17 mouse cellular contexts compared by ENCODE assay signal in genomic region chr2:164438257-164438656, GRCm38 (mm10). TPM values are rescaled to one million over a fixed set of nuclear protein-coding genes. Genes with fewer than 3 reads are reported as not detected.
DNase-seq lines count a peak whose midpoint lies in the region; ATAC-seq and TF ChIP-seq lines count a peak whose summit lies in the region.
"Had no signal": no experiment of that assay in that cellular context is flagged by ENCODE, and none has a peak within 500 bp of the region (broad histone marks: within the 10 kb centered on the region; RNA-seq: fewer than 3 reads in every experiment).

No protein-coding gene starts in this region.

- peak; percentile 42 for DNase-seq in gastrocnemius, adult 2 months
- no peak for DNase-seq in gastrocnemius, postnatal 25 days
- DNase-seq in lung, postnatal 0 days (ENCODE audit: low spot score) = no peak
- no peak for DNase-seq in lung, postnatal 36 days
- DNase-seq in yolk sac, embryonic 10.5 days (ENCODE audit: low spot score) = peak; percentile 75
- DNase-seq in hindbrain, embryonic 14.5 days (ENCODE audit: low spot score) = no peak
- no peak for DNase-seq in urinary bladder, postnatal 25 days (ENCODE audit: low spot score)
- DNase-seq: heart, postnatal 10 days had no signal

- ATAC-seq in lung, postnatal 0 days = no peak
- 0 out of 2 replicates have a peak, but pooled peaks have one; percentile 2 for ATAC-seq in liver, embryonic 15.5 days (ENCODE audit: insufficient read depth)
- no peak for ATAC-seq in hindbrain, embryonic 14.5 days (ENCODE audit: low FRiP score)
- ATAC-seq: hindbrain, postnatal 0 days; midbrain, embryonic 15.5 days had no signal

- TF ChIP-seq CTCF in gastrocnemius, adult 2 months (IDR thresholded peaks at IDR 0.05) = no peak
- no peak for TF ChIP-seq CTCF in lung, postnatal 0 days (IDR thresholded peaks at IDR 0.05)

- H3K4me3 ChIP-seq in gastrocnemius, adult 2 months = peak overlapping the region; percentile 52
- H3K4me3 ChIP-seq in lung, postnatal 0 days (ENCODE audit: low read depth, low read length) = no peak overlapping the region; the same call in 1 of the 2 replicates
- H3K4me3 ChIP-seq in liver, embryonic 15.5 days (replicated peaks) = no peak overlapping the region
- H3K4me3 ChIP-seq in hindbrain, embryonic 14.5 days (replicated peaks; ENCODE audit: low read length) = no peak overlapping the region
- H3K4me3 ChIP-seq: erythroblast, embryonic 14.5 days; midbrain, embryonic 15.5 days; neural tube, embryonic 13.5 days had no signal

- no peak overlapping the region for H3K9ac ChIP-seq in lung, postnatal 0 days (replicated peaks; ENCODE audit: low read depth)
- H3K9ac ChIP-seq in liver, embryonic 15.5 days = no peak overlapping the region
- no peak overlapping the region for H3K9ac ChIP-seq in hindbrain, embryonic 14.5 days
- H3K9ac ChIP-seq: midbrain, embryonic 15.5 days; neural tube, embryonic 13.5 days had no signal

- 33% methylated on average over 8 of the region's 8 CpGs for WGBS in lung, postnatal 0 days
- 43% methylated on average over 8 of the region's 8 CpGs for WGBS in liver, embryonic 15.5 days (ENCODE audit: insufficient replicate concordance)
- WGBS in hindbrain, embryonic 14.5 days = 69% methylated on average over 8 of the region's 8 CpGs

- peak overlapping the region; percentile 97 for H3K27ac ChIP-seq in gastrocnemius, adult 2 months
- H3K27ac ChIP-seq in lung, postnatal 0 days (ENCODE audit: low read length) = 0 out of 2 replicates have a peak overlapping the region, but pooled peaks have one; percentile 34
- no peak overlapping the region for H3K27ac ChIP-seq in liver, embryonic 15.5 days (replicated peaks)
- no peak overlapping the region for H3K27ac ChIP-seq in hindbrain, embryonic 14.5 days
- H3K27ac ChIP-seq: midbrain, embryonic 15.5 days; neural tube, embryonic 13.5 days had no signal

- intact Hi-C loops in gastrocnemius, adult 2 months (cut with DNase I) = no loop called here

- TF ChIP-seq EP300 in lung, postnatal 0 days (IDR thresholded peaks at IDR 0.05) = no peak

- no peaks in the 10 kb centered on the region for H3K36me3 ChIP-seq in lung, postnatal 0 days (ENCODE audit: insufficient read depth, low read length)
- no peaks in the 10 kb centered on the region for H3K36me3 ChIP-seq in liver, embryonic 15.5 days (replicated peaks)
- no peaks in the 10 kb centered on the region for H3K36me3 ChIP-seq in hindbrain, embryonic 14.5 days (replicated peaks; ENCODE audit: control insufficient read depth, insufficient read depth)
- H3K36me3 ChIP-seq: midbrain, embryonic 15.5 days; neural tube, embryonic 13.5 days had no signal

- H3K4me2 ChIP-seq in lung, postnatal 0 days (replicated peaks; ENCODE audit: low read depth, low read length) = peak overlapping the region; percentile 30; the same call in 1 of the 2 replicates
- peak overlapping the region; percentile 45 for H3K4me2 ChIP-seq in liver, embryonic 15.5 days
- H3K4me2 ChIP-seq in hindbrain, embryonic 14.5 days (replicated peaks) = no peak overlapping the region
- H3K4me2 ChIP-seq: midbrain, embryonic 15.5 days; neural tube, embryonic 13.5 days had no signal

- H3K27me3 ChIP-seq in lung, postnatal 0 days (replicated peaks; ENCODE audit: insufficient read depth, low read length) = no peaks in the 10 kb centered on the region
- peaks cover 43% of the 10 kb centered on the region for H3K27me3 ChIP-seq in liver, embryonic 15.5 days
- H3K27me3 ChIP-seq in hindbrain, embryonic 14.5 days (ENCODE audit: control insufficient read depth, insufficient read depth, low read length) = peaks cover 20% of the 10 kb centered on the region

- peaks cover 34% of the 10 kb centered on the region for H3K4me1 ChIP-seq in lung, postnatal 0 days (ENCODE audit: insufficient read depth, low read depth, low read length)
- H3K4me1 ChIP-seq in liver, embryonic 15.5 days (replicated peaks) = peaks cover 12% of the 10 kb centered on the region
- peaks cover 7% of the 10 kb centered on the region for H3K4me1 ChIP-seq in hindbrain, embryonic 14.5 days (replicated peaks; ENCODE audit: control insufficient read depth, insufficient read depth, low read length)

- no peaks in the 10 kb centered on the region for H3K9me3 ChIP-seq in lung, postnatal 0 days (ENCODE audit: low read length)
- no peaks in the 10 kb centered on the region for H3K9me3 ChIP-seq in liver, embryonic 15.5 days (replicated peaks)
- no peaks in the 10 kb centered on the region for H3K9me3 ChIP-seq in hindbrain, embryonic 14.5 days (ENCODE audit: control insufficient read depth, low read length)
- H3K9me3 ChIP-seq: midbrain, embryonic 15.5 days; neural tube, embryonic 13.5 days had no signal

RNA-seq across cellular contexts. Expression of gene Sdc4, which starts 5.4 kb away (rescaled TPM):
- 10 to 100 TPM; 39.8 to 95.4 TPM for total RNA-seq in gastrocnemius, adult 2 months (2021)
- 10 to 100 TPM; 28.0 to 62.1 TPM for total RNA-seq in gastrocnemius, postnatal 25 days (2021)
- polyA plus RNA-seq in lung, postnatal 0 days (2015; fragmentation: Nextera tagmentation; extraction: Ambion mirVana) = 217 and 289 TPM in 2 replicates
- polyA plus RNA-seq in liver, embryonic 15.5 days (2015; fragmentation: Nextera tagmentation; extraction: Ambion mirVana) = 55.0 and 63.3 TPM in 2 replicates
- 6.8 and 9.3 TPM in 2 replicates for polyA plus RNA-seq in hindbrain, embryonic 14.5 days (2014; fragmentation: Nextera tagmentation; extraction: Ambion mirVana)

RNA-seq across cellular contexts. Expression of gene Sys1, which starts 18.5 kb away (rescaled TPM):
- total RNA-seq in gastrocnemius, adult 2 months (2021) = 10 to 100 TPM; 21.7 to 24.7 TPM
- total RNA-seq in gastrocnemius, postnatal 25 days (2021) = 10 to 100 TPM; 17.2 to 20.2 TPM
- polyA plus RNA-seq in lung, postnatal 0 days (2015; fragmentation: Nextera tagmentation; extraction: Ambion mirVana) = 63.5 and 66.2 TPM in 2 replicates
- polyA plus RNA-seq in liver, embryonic 15.5 days (2015; fragmentation: Nextera tagmentation; extraction: Ambion mirVana) = 27.1 and 29.7 TPM in 2 replicates
- polyA plus RNA-seq in hindbrain, embryonic 14.5 days (2014; fragmentation: Nextera tagmentation; extraction: Ambion mirVana) = 87.1 and 92.6 TPM in 2 replicates

RNA-seq across cellular contexts. Expression of gene Gm20458, which starts 22.5 kb away (rescaled TPM):
- total RNA-seq in gastrocnemius, adult 2 months (2021) = 1 to 10 TPM; 7.6 to 9.4 TPM
- total RNA-seq in gastrocnemius, postnatal 25 days (2021) = 1 to 10 TPM; 3.2 to 8.9 TPM
- polyA plus RNA-seq in lung, postnatal 0 days (2015; fragmentation: Nextera tagmentation; extraction: Ambion mirVana) = 23.5 and 32.9 TPM in 2 replicates
- 5.0 TPM in 1 of 2 replicates, not detected in the other for polyA plus RNA-seq in liver, embryonic 15.5 days (2015; fragmentation: Nextera tagmentation; extraction: Ambion mirVana)
- 8.6 and 10.0 TPM in 2 replicates for polyA plus RNA-seq in hindbrain, embryonic 14.5 days (2014; fragmentation: Nextera tagmentation; extraction: Ambion mirVana)
- polyA plus RNA-seq: erythroblast, embryonic 14.5 days had no signal

RNA-seq across cellular contexts. Expression of gene Matn4, which starts 33.3 kb away (rescaled TPM):
- 1 to 10 TPM in 1 of 2 experiments, under 1 TPM in 1; 0.56 to 1.7 TPM for total RNA-seq in gastrocnemius, adult 2 months (2021)
- total RNA-seq in gastrocnemius, postnatal 25 days (2021) = 1 to 10 TPM; 1.0 to 2.3 TPM
- polyA plus RNA-seq in lung, postnatal 0 days (2015; fragmentation: Nextera tagmentation; extraction: Ambion mirVana) = 71.4 and 81.2 TPM in 2 replicates
- polyA plus RNA-seq in liver, embryonic 15.5 days (2015; fragmentation: Nextera tagmentation; extraction: Ambion mirVana) = 0.28 and 0.32 TPM in 2 replicates
- polyA plus RNA-seq in hindbrain, embryonic 14.5 days (2014; fragmentation: Nextera tagmentation; extraction: Ambion mirVana) = 0.44 and 0.75 TPM in 2 replicates
- polyA plus RNA-seq: erythroblast, embryonic 14.5 days had no signal

RNA-seq across cellular contexts. Expression of gene Trp53tg5, which starts 35.3 kb away (rescaled TPM):
- not detected for total RNA-seq in gastrocnemius, adult 2 months (2021)
- not detected for total RNA-seq in gastrocnemius, postnatal 25 days (2021)
- not detected in 2 replicates for polyA plus RNA-seq in lung, postnatal 0 days (2015; fragmentation: Nextera tagmentation; extraction: Ambion mirVana)
- polyA plus RNA-seq in liver, embryonic 15.5 days (2015; fragmentation: Nextera tagmentation; extraction: Ambion mirVana) = not detected in 2 replicates
- 0.28 TPM in 1 of 2 replicates, not detected in the other for polyA plus RNA-seq in hindbrain, embryonic 14.5 days (2014; fragmentation: Nextera tagmentation; extraction: Ambion mirVana)
- total RNA-seq: adrenal gland, adult 2 months; gastrocnemius, postnatal 4 days; heart, postnatal 10 days; hindbrain, postnatal 0 days; layer of hippocampus, adult 8-10 months; left cerebral cortex, postnatal 25 days had no signal
- polyA plus RNA-seq: adrenal gland, adult 2 months; erythroblast, embryonic 14.5 days; hindbrain, postnatal 0 days; midbrain, embryonic 15.5 days; neural tube, embryonic 13.5 days had no signal

Comparison
In these comparisons a context has a peak if more than half of its experiments do, and no peak if none do; other contexts are left out.
1. DNase-seq: peak in gastrocnemius, adult 2 months (single experiment) and yolk sac, embryonic 10.5 days (single experiment); none in gastrocnemius, postnatal 25 days (single experiment), lung, postnatal 0 days (single experiment), lung, postnatal 36 days (single experiment), hindbrain, embryonic 14.5 days (single experiment) and urinary bladder, postnatal 25 days (single experiment).
2. H3K27ac ChIP-seq: peak in gastrocnemius, adult 2 months (single experiment) and lung, postnatal 0 days (single experiment); none in liver, embryonic 15.5 days (single experiment) and hindbrain, embryonic 14.5 days (single experiment).